Mouse (Mus musculus) stomach, embryonic 14.5 days (tissue): Measurements from ENCODE around the gene Jpt1. TPM values are rescaled to one million over a fixed set of nuclear protein-coding genes. Genes with fewer than 3 reads are reported as not detected.

Source experiments
- ATAC-seq: fragments of 200-750 bp; cut with Nextera tagmentation; 2 replicates; pipeline ENCODE4 v1.8.0; 2017; ENCODE audit warnings: low read depth, moderate TSS enrichment; ENCODE audit not compliant: insufficient number of reproducible peaks, insufficient read depth, low FRiP score
- H3K27ac ChIP-seq: fragments of 300-500 bp; sonication (generic); 2 replicates; pipeline ENCODE4 v1.5.1; 2014; ENCODE audit warnings: mild to moderate bottlenecking, low read length, moderate library complexity, mixed read lengths
- H3K27me3 ChIP-seq: fragments of 300-500 bp; sonication (generic); 2 replicates; pipeline ENCODE4 v1.6.1; 2014; ENCODE audit warnings: low read length, control low read depth, mixed read lengths; ENCODE audit not compliant: control insufficient read depth, insufficient read depth
- H3K36me3 ChIP-seq: fragments of 300-500 bp; sonication (generic); 2 replicates; pipeline ENCODE4 v1.6.1; 2014; ENCODE audit warnings: mild to moderate bottlenecking, control low read depth, low read length, moderate library complexity, mixed read lengths; ENCODE audit not compliant: control insufficient read depth, insufficient read depth
- H3K4me1 ChIP-seq: fragments of 300-500 bp; sonication (generic); 2 replicates; pipeline ENCODE4 v1.6.1; 2014; ENCODE audit warnings: low read length, control low read depth, mixed read lengths; ENCODE audit not compliant: control insufficient read depth, insufficient read depth
- H3K4me2 ChIP-seq: fragments of 300-500 bp; sonication (generic); replicated peaks from 2 replicates; pipeline ENCODE4 v1.6.1; 2014; ENCODE audit warnings: low read depth, low read length, control low read depth
- H3K4me3 ChIP-seq: fragments of 300-500 bp; sonication (generic); 2 replicates; pipeline ENCODE4 v1.5.1; 2014; ENCODE audit warnings: low read depth, low read length, control low read depth
- H3K9ac ChIP-seq: fragments of 300-500 bp; sonication (generic); replicated peaks from 2 replicates; pipeline ENCODE4 v1.6.1; 2014; ENCODE audit warnings: low read depth, mild to moderate bottlenecking, control low read depth, low read length, moderate library complexity, mixed read lengths
- H3K9me3 ChIP-seq: fragments of 300-500 bp; sonication (generic); 2 replicates; pipeline ENCODE4 v1.6.1; 2016; ENCODE audit warnings: low read depth, low read length, control low read depth; ENCODE audit not compliant: control insufficient read depth
- WGBS: fragments of 180-500 bp; shearing (Covaris S2); extraction: QIAGEN DNeasy Blood & Tissue Kit; methylation state at CpG from one replicate; pipeline ENCODE4 v1.1.7; 2014; 5-methylcytosine and 5-hydroxymethylcytosine counted together
- microRNA-seq: library from miRNA; unstranded; fragments of <30 nt; microRNA quantifications from one replicate; pipeline ENCODE4, GENCODE M21; 2016
- polyA plus RNA-seq: library from polyadenylated mRNA; unstranded; fragments of >200 nt; fragmentation: Nextera tagmentation; extraction: Ambion mirVana; gene quantifications from 2 replicates; pipeline ENCODE4 v1.2.1, GENCODE M21; 2014

Gene Jpt1
- polyA plus RNA-seq, 1 experiment from 2014 or later, result 563 TPM

DNA sequence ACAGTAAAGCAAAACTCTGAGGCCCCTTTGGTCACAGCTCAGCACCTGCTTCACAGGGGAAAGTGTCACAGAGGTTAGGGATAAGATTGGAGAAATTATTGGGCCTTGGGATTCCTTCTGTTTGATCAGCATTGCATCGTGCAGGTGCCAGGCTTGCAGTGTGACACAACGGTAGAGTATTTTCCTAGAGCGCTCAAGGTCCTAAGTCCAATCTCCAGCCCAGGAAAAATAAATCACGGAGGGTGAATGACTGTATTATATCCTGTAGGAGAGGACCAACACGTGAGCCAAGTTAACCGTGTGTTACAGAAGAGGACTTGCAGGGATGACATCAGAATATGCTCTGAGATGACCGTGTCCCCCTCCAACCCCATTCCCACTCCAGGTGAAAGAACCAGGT, 64.0 kb downstream of the Jpt1 start:
- no peak for ATAC-seq
- Histone ChIP-seq H3K27ac (no peak overlapping the region), H3K27me3 (no peaks in the 10 kb centered on the region)

DNA sequence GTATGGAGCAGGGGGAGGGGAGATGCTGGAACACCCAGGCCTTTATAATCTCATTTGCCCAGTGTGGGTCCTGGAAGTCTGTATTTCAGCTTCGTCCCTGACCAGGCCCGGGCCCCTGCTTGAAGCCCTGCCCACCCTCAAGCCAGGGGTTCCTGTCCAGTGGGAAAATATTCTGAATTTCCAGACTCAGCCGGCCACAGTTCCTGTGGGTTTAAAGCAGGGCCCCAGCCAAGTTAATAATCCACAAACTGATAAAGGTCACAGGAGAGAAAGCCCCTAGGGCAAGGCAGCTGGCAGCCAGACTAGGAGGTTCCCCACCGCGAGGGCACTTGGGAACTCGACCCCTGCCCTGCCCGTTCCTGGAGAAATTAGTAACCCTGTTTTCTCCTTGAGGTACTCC, 65.2 kb downstream of the Jpt1 start:
- ATAC-seq, result no peak
- H3K9ac ChIP-seq, result no peak overlapping the region
- no peaks in the 10 kb centered on the region for H3K27me3 ChIP-seq
- no peak overlapping the region for H3K4me2 ChIP-seq
- 59% methylated on average over 7 of the region's 7 CpGs for WGBS
- H3K4me1 ChIP-seq, result peaks cover 8% of the 10 kb centered on the region; the same call in 1 of the 2 replicates
- no peaks in the 10 kb centered on the region for H3K36me3 ChIP-seq
- no peak overlapping the region for H3K27ac ChIP-seq
- H3K9me3 ChIP-seq, result no peaks in the 10 kb centered on the region
- H3K4me3 ChIP-seq, result no peak overlapping the region

More for the DNA sequence above, 64.0 kb downstream of the Jpt1 start:
- no peaks in the 10 kb centered on the region for H3K9me3 ChIP-seq
- no peak overlapping the region for H3K4me2 ChIP-seq
- peaks cover 8% of the 10 kb centered on the region; the same call in 1 of the 2 replicates for H3K4me1 ChIP-seq
- H3K9ac ChIP-seq, result no peak overlapping the region
- 78% methylated on average over 7 of the region's 7 CpGs for WGBS
- no peaks in the 10 kb centered on the region for H3K36me3 ChIP-seq
- no peak overlapping the region for H3K4me3 ChIP-seq

DNA sequence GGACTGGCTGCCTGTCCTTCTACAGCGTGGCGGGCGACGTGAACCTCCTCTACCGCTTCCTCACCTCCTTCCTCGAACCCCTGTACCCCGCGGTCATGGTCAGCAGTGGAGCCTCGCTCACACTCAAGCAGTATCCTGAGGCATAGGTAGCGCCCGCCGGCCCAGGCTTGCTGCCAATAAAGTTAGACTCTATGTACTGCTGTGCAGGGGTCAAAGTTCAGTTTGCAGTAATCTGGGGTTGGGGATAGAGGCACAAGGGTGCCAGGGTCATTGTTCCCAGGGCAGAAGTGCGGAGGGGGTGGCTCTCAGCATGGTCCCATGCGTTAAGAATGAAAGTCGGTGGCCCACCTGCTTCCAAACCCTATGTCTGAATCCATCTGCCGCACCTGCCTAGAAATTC, 66.1 kb downstream of the Jpt1 start:
- no peaks in the 10 kb centered on the region for H3K9me3 ChIP-seq
- H3K4me1 ChIP-seq, result peaks cover 8% of the 10 kb centered on the region; the same call in 1 of the 2 replicates
- H3K4me3 ChIP-seq, result no peak overlapping the region
- 85% methylated on average over 16 of the region's 16 CpGs for WGBS
- no peaks in the 10 kb centered on the region for H3K27me3 ChIP-seq
- no peak overlapping the region for H3K9ac ChIP-seq
- H3K27ac ChIP-seq, result no peak overlapping the region
- no peak for ATAC-seq
- H3K36me3 ChIP-seq, result no peaks in the 10 kb centered on the region
- H3K4me2 ChIP-seq, result no peak overlapping the region

Small RNAs within 50 kb of the gene (microRNA-seq; reads per million reads assigned to microRNA genes)
- gene Mir3968, result not detected

Other genes starting within 250 kb of the Jpt1 start
- not detected in 2 replicates for gene Grin2c, start 247.1 kb downstream of the Jpt1 start, polyA plus RNA-seq
- gene Fdxr, start 237.3 kb downstream of the Jpt1 start, polyA plus RNA-seq, result 11.5 and 13.3 TPM in 2 replicates
- gene Fads6, start 216.7 kb downstream of the Jpt1 start, polyA plus RNA-seq, result 1.3 and 1.5 TPM in 2 replicates
- not detected in 2 replicates for gene Otop2, start 207.2 kb downstream of the Jpt1 start, polyA plus RNA-seq
- gene Ush1g, start 192.3 kb downstream of the Jpt1 start, polyA plus RNA-seq, result 0.10 TPM in 1 of 2 replicates, not detected in the other
- gene Otop3, start 179.7 kb downstream of the Jpt1 start, polyA plus RNA-seq, result 1.0 and 1.2 TPM in 2 replicates
- 21.0 and 24.4 TPM in 2 replicates for gene Hid1, start 146.6 kb downstream of the Jpt1 start, polyA plus RNA-seq
- 12.6 and 13.0 TPM in 2 replicates for gene Cdr2l, start 132.5 kb downstream of the Jpt1 start, polyA plus RNA-seq
- gene Mrpl58, start 110.6 kb downstream of the Jpt1 start, polyA plus RNA-seq, result 206 and 208 TPM in 2 replicates
- 832 and 848 TPM in 2 replicates for gene Atp5h, start 94.4 kb downstream of the Jpt1 start, polyA plus RNA-seq
- gene Kctd2, start 94.3 kb downstream of the Jpt1 start, polyA plus RNA-seq, result 9.5 and 12.3 TPM in 2 replicates
- not detected in 2 replicates for gene Trim80, start 73.8 kb downstream of the Jpt1 start, polyA plus RNA-seq
- gene Slc16a5, start 51.9 kb downstream of the Jpt1 start, polyA plus RNA-seq, result 0.32 and 1.0 TPM in 2 replicates
- 5.7 and 8.0 TPM in 2 replicates for gene Armc7, start 38.7 kb downstream of the Jpt1 start, polyA plus RNA-seq
- 111 and 121 TPM in 2 replicates for gene Nt5c, start 22.5 kb downstream of the Jpt1 start, polyA plus RNA-seq
- gene Sumo2, start 21.9 kb upstream of the Jpt1 start, polyA plus RNA-seq, result 984 and 994 TPM in 2 replicates
- 162 and 164 TPM in 2 replicates for gene Nup85, start 50.0 kb upstream of the Jpt1 start, polyA plus RNA-seq
- 88.8 and 96.0 TPM in 2 replicates for gene Mrps7, start 89.5 kb upstream of the Jpt1 start, polyA plus RNA-seq
- 18.6 and 21.2 TPM in 2 replicates for gene Gga3, start 89.7 kb upstream of the Jpt1 start, polyA plus RNA-seq
- 33.4 and 35.1 TPM in 2 replicates for gene Mif4gd, start 98.6 kb upstream of the Jpt1 start, polyA plus RNA-seq
- gene Slc25a19, start 113.9 kb upstream of the Jpt1 start, polyA plus RNA-seq, result 21.5 and 24.3 TPM in 2 replicates
- gene Grb2, start 194.2 kb upstream of the Jpt1 start, polyA plus RNA-seq, result 39.6 and 55.0 TPM in 2 replicates